Mouse (Mus musculus): ENCODE data around the gene Gnaq.

Gnaq gene

GRCm38 (mm10) chr19:16358148-16358547, 225.5 kb downstream of the Gnaq start:
- no peak for DNase-seq (ENCODE audit: extremely low read depth, insufficient read length, low spot score)

DNA sequence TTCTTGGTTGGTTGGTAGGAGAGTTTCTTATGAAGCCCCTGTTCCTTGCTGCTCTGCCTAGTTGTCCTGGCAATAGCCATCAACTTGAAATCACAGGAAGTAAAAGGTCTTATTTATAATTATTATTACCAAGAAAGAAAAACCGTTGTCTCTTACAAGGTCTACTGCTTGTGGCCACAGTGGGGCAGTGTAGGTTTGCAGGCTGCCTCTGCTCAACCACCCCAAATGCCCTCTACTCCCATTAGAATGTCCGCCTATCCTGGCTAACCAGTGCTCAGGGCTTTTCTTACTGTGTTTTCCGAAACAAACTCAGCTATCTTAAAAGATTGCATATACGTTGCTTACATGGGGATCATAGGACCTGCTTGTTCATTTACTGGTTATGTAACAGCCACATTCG, 226.3 kb downstream of the Gnaq start:
- DNase-seq (ENCODE audit: extremely low read depth, insufficient read length, low spot score): no peak

GRCm38 (mm10) chr19:16366465-16367063, 233.9 kb downstream of the Gnaq start:
- DNase-seq (ENCODE audit: extremely low read depth, insufficient read length, low spot score): no peak

DNA sequence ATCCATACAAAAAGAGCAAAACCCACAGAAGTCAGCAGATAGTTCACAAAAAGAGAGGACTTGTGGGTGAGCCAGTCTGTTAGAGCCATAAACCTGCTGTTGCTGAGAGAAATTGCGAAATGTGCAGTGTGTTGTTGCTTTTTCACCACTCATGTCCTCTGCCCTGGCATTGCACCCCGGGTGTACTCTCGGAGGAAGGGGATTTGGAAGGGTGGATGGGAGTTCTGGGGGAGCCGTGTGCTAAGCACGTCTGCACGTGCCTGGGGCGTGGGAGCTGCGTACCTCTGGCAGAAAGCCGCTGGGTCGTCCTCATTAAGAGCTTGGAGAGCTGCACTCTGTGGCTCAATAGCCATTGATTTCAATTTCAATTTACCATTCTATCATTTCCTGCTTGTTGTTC, 234.6 kb downstream of the Gnaq start:
- DNase-seq (ENCODE audit: extremely low read depth, insufficient read length, low spot score): no peak

GRCm38 (mm10) chr19:16371680-16372079, 239.0 kb downstream of the Gnaq start:
- peak; percentile 53 for DNase-seq (ENCODE audit: extremely low read depth, insufficient read length, low spot score)

GRCm38 (mm10) chr19:16372752-16373486, 240.3 kb downstream of the Gnaq start:
- DNase-seq (ENCODE audit: extremely low read depth, insufficient read length, low spot score): no peak

GRCm38 (mm10) chr19:16375881-16376280, 243.2 kb downstream of the Gnaq start:
- no peak for DNase-seq (ENCODE audit: extremely low read depth, insufficient read length, low spot score)

- no peak for DNase-seq (ENCODE audit: extremely low read depth, insufficient read length, low spot score)
Observed at GRCm38 (mm10) chr19:16378565-16378964, 245.9 kb downstream of the Gnaq start.

DNA sequence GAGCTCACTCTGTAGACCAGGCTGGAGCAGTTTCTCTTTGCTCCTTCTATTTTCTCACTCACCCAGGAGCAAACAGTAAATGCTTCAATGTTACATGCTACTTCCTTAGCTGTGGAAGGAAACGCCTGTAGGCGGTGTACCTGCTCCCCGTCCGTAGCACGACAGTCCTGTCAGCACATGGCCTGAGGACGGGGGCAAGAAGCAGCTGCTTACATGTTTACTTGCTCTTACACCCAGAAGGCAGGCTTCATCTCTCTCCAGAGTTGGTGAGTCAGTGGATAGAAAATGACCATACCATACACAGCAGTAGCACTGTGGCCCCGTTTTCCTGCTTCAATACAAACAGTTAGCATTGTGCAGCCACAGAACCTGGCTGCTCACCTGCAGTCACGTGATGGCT, 247.1 kb downstream of the Gnaq start:
- DNase-seq (ENCODE audit: extremely low read depth, insufficient read length, low spot score): no peak

GRCm38 (mm10) chr19:16382392-16382791, 249.8 kb downstream of the Gnaq start:
- no peak for DNase-seq (ENCODE audit: extremely low read depth, insufficient read length, low spot score)

DNA sequence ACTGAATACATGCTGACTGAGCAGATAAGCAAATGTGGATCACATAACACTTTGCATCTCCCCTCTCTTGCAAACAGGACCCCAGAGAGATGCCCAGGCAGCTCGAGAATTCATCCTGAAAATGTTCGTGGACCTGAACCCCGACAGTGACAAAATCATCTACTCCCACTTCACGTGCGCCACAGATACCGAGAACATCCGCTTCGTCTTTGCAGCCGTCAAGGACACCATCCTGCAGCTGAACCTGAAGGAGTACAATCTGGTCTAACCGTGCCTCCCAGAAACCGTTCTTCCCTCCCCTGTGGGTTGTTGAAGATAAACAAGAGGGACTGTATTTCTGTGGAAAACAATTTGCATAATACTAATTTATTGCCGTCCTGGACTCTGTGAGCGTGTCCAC, 250.5 kb downstream of the Gnaq start:
- no peak for DNase-seq (ENCODE audit: extremely low read depth, insufficient read length, low spot score)

GRCm38 (mm10) chr19:16384094-16384493, 251.5 kb downstream of the Gnaq start:
- no peak for DNase-seq (ENCODE audit: extremely low read depth, insufficient read length, low spot score)

DNA sequence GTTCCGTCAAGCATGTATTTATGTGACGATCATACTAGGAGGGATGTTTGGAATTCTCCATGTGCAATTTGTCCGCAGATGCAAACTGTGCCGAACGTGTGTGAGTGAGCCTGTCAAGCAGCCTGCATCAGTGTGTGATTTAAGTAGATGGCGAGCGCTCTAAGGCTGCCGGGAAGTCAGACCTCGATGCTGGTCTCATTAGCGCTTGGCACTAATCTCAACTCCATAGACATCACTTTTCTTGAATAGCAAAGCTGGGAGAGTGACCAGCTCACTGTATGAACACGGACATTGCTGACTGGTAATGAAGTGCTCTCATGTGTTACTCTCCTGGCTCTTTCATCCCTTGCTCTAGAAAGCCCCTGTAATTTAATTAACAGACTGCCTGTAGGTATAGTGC, 252.3 kb downstream of the Gnaq start:
- no peak for DNase-seq (ENCODE audit: extremely low read depth, insufficient read length, low spot score)

GRCm38 (mm10) chr19:16386514-16386913, 253.9 kb downstream of the Gnaq start:
- DNase-seq (ENCODE audit: extremely low read depth, insufficient read length, low spot score): peak; percentile 47

GRCm38 (mm10) chr19:16390192-16390795, 257.7 kb downstream of the Gnaq start:
- DNase-seq (ENCODE audit: extremely low read depth, insufficient read length, low spot score): no peak

DNA sequence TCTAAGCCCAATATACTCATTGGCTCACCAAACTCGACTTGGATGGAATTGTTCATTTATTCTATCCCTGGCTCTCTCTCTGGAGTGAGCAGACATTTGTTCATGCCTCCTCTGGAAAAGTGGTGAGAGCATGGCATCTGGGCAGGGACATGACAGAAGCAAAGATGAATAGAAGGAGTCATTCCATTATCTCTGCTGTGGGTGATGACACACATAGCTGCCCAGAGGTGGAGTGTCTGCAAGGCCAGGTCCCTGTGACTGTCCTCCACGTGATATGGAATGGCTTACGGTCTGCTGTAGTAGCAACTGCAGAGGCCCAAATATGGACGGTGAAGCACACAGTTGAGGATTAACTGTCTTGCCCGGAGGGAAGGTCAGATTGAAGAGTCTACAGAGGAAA, 261.8 kb downstream of the Gnaq start:
- no peak for DNase-seq (ENCODE audit: extremely low read depth, insufficient read length, low spot score)

DNA sequence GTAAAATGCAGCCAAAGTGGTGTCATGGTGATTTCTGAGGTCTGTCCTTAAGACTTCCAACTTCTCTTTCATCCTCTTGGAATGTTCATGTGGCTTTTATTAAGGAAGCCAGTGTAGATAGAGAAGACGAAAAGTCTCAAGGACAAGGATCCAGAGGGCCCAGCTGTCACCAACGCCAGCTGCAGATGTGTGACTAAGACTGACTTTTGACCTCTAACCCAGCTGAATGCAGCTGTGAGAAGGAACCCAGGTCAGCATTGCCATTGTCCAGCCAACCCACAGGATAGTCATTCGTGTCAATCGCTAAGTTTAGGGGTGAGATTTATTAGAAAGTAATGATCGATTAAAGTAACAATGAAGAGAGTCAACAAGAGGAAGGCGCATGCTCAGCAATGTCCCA, 270.5 kb downstream of the Gnaq start:
- no peak for DNase-seq (ENCODE audit: extremely low read depth, insufficient read length, low spot score)

- no peak for DNase-seq (ENCODE audit: extremely low read depth, insufficient read length, low spot score)
Observed at GRCm38 (mm10) chr19:16407727-16408126, 275.1 kb downstream of the Gnaq start.

DNA sequence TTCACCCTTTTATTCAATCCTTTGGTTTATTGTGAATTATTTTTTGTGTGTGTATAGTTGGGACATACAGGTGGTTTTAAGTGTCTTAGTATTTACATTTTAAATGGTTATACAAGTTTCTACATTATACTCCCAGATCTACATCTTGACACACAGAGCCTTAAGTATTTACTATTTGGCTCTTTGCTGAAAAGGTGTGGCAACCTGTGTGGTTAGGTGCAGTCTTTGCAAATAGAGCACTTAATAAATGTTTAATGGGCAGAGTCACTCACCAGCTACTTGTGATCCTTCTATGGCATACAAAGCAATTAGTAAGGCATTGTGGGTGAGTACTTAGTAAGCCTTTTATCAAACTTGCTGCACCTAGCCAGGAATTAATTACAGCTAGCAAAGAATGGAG, 278.7 kb downstream of the Gnaq start:
- no peak for DNase-seq (ENCODE audit: extremely low read depth, insufficient read length, low spot score)

DNA sequence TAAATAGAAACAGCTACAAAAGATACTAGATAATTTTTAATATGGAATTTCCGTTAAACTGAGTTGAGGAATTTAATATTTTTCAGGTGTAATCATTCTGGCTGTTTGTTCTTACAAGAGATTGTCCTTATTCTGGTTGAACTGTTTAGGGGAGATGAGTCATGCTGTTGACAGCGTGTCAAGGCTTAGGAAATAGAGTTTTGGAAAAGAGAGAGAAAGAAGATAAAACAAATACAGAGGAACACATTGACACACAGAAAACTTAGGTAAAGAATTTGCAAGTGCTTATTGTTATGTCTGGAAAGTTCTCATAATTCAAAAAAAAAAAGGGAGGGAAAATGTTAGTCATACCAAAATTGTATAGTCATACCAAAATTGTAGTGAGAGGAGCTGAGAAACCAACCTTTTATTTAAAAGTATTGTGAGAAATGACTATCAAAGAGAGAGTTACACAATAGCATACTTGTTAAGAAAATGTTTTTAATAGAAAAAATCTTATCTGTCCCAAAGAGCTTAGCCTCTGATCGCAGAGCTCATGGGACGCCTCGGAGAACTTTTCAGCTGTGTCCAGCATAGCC, 285.5 kb downstream of the Gnaq start:
- no peak for DNase-seq (ENCODE audit: extremely low read depth, insufficient read length, low spot score)

DNA sequence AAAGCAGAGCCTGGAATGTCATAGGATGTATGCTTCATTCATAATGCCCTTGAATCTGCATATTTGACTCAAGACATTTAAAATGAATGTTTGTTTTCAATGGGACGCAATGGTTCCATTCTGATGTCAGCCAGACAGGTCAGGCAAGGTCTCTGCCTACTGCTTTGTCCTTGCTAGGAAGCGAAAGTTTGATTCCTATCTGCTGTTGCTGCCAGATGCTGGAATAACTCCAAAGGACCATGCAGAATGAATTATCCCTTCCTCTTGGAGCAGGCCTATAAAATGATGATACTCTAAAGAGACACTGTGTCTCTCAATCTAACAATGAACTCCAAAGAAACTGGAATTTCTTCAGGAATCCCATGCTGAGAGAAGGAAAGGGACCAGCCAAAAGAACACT, 293.0 kb downstream of the Gnaq start:
- no peak for DNase-seq (ENCODE audit: extremely low read depth, insufficient read length, low spot score)

DNA sequence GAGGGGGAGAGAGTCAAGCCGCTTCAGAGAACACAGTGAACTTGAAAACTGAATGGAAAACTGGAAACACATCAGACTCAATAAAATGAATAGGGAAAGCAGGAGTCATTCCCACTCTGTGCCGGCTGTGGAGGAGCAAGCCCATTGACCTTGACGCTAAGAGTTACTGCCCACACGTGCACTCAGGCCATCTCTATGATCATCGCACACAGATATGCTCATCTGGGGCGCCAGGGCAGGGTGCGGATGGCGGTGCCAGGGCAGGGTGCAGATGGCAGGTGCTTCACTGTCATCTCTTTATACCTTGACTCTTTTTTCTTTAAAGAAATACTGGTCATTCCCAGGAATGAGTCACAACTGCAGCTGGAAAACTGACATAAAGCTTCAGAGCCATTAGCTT, 298.7 kb downstream of the Gnaq start:
- no peak for DNase-seq (ENCODE audit: extremely low read depth, insufficient read length, low spot score)
